Mouse (Mus musculus): ENCODE data around the gene Ddias. TPM values are rescaled to one million over a fixed set of nuclear protein-coding genes. Genes with fewer than 3 reads are reported as not detected.
"Not testable (repeated sequence)": the region's sequence is repeated elsewhere in the genome, so short reads cannot be mapped to it uniquely, and the experiment has no call there.

Gene Ddias
- 10.0 and 10.2 TPM in 2 replicates for polyA plus RNA-seq (2015; fragmentation: Nextera tagmentation; extraction: Ambion mirVana)

DNA sequence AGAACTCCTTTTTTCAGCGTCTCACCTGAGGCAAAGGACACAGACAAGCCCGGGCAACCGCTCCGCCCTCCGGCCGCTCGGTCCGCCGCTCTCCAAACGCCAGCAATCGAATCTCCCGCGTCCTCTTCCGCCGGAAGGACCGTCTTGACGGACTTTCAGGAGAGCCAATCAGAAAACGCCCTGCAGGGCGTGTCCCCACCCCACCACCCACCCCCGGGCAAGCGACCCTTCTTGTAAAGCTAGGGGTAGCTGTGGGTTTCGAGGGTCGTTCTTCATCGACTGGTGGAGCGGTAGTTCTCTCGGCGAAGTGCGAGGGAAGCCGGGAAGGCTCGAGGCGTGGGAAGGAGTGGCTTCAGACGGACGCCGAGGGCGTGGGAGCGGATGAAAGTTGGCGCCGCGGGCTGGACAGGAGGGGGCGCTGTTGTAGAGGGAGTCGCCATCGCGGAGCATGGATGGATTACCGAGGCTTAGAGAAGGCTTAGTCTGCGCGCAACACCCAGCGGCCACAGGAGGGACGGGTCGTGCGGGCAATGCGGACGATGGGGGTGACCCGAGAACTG is at the start of gene Ddias, which contains the start of gene Prcp:
Gene Ddias, minus strand, starts transcription at position 132 of the 560 bp plus-strand sequence.
Gene Prcp, plus strand, starts transcription at position 355 of the 560 bp plus-strand sequence.
- WGBS (ENCODE audit: insufficient replicate concordance) = under 1% methylated on average over 53 of the region's 53 CpGs
- Histone ChIP-seq H3K27me3 (ENCODE audit: control insufficient read depth, insufficient read depth, low read depth, low read length) (no peaks in the 10 kb centered on the region), H3K9ac (ENCODE audit: low read depth, low read length) (peak within 1 kb of the TSS; percentile 91), H3K4me1 (ENCODE audit: control insufficient read depth, low read depth, low read length) (peaks cover 28% of the 10 kb centered on the region), H3K27ac (ENCODE audit: low read length) (peak within 1 kb of the TSS; percentile 99), H3K4me2 (ENCODE audit: low read depth, low read length) (peak within 1 kb of the TSS; percentile 95), H3K4me3 (ENCODE audit: low read depth, low read length) (peak within 1 kb of the TSS; percentile 82), H3K9me3 (replicated peaks; ENCODE audit: control insufficient read depth, low read length) (no peaks in the 10 kb centered on the region), H3K36me3 (ENCODE audit: control insufficient read depth, insufficient read depth) (no peaks in the 10 kb centered on the region)
- ATAC-seq (ENCODE audit: low read depth) = peak; percentile 71

DNA sequence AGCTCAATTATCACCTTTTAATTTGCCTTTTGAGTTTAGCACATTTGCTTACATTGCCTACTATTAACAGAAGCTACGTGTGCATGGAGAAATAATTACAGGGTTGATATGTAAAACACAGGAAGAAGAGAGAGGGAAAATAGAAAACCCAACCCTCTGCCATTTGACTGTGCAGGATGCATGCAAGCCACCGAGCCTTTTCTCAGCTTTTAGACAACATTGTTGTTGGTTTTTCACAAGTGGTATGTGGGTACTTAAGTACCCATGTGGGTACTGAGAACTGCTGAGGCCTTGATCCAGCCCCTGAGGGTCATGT is 46.8 kb upstream of the Ddias start:
- Histone ChIP-seq H3K9ac (ENCODE audit: low read depth, low read length) (no peak overlapping the region), H3K4me3 (ENCODE audit: low read depth, low read length) (no peak overlapping the region), H3K4me2 (ENCODE audit: low read depth, low read length) (no peak overlapping the region), H3K27ac (ENCODE audit: low read length) (no peak overlapping the region), H3K27me3 (ENCODE audit: control insufficient read depth, insufficient read depth, low read depth, low read length) (no peaks in the 10 kb centered on the region), H3K36me3 (ENCODE audit: control insufficient read depth, insufficient read depth) (no peaks in the 10 kb centered on the region; the same call in 1 of the 2 replicates), H3K4me1 (ENCODE audit: control insufficient read depth, low read depth, low read length) (no peaks in the 10 kb centered on the region), H3K9me3 (replicated peaks; ENCODE audit: control insufficient read depth, low read length) (no peaks in the 10 kb centered on the region)
- no peak for ATAC-seq (ENCODE audit: low read depth)
- WGBS (ENCODE audit: insufficient replicate concordance) = 72% methylated on average over 2 of the region's 2 CpGs

DNA sequence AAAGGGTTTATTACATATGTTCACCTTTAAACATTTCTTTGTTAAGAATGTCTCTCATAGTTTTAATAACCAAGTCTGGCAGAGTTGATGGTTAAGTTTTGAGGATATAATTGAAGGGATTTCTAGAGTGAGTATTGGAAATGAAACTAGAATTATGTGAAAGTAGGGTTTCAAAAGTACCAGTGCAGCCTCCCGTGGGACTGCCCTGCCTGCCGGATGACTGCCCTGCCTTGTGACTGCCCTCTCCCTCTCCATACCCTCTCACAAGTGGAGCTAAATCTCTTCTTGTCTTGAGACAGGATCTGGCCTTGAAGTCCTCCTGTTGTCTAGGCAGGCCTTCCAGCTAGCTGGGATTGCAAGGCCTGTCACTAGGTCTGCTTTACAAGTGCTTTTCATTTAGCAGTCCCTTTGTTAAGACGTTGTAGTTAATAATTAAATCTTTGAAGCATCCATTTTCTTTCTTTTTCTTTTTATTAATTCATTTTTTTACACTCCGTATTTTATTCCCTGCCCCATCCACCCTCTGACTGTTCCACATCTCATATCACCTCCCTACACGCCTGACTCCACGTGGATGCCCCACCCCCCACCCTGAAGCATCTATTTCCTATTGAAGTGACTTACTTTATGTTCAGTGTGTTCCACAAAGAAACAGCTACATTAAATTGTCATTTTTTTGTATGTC is 46.3 kb upstream of the Ddias start:
- H3K9me3 ChIP-seq (replicated peaks; ENCODE audit: control insufficient read depth, low read length) = no peaks in the 10 kb centered on the region
- H3K9ac ChIP-seq (ENCODE audit: low read depth, low read length) = no peak overlapping the region
- WGBS (ENCODE audit: insufficient replicate concordance) = 75% methylated on average over 6 of the region's 6 CpGs
- no peaks in the 10 kb centered on the region; the same call in 1 of the 2 replicates for H3K36me3 ChIP-seq (ENCODE audit: control insufficient read depth, insufficient read depth)
- H3K4me3 ChIP-seq (ENCODE audit: low read depth, low read length) = no peak overlapping the region
- no peak for ATAC-seq (ENCODE audit: low read depth)
- no peaks in the 10 kb centered on the region for H3K4me1 ChIP-seq (ENCODE audit: control insufficient read depth, low read depth, low read length)
- H3K4me2 ChIP-seq (ENCODE audit: low read depth, low read length) = no peak overlapping the region
- no peaks in the 10 kb centered on the region for H3K27me3 ChIP-seq (ENCODE audit: control insufficient read depth, insufficient read depth, low read depth, low read length)
- no peak overlapping the region for H3K27ac ChIP-seq (ENCODE audit: low read length)

DNA sequence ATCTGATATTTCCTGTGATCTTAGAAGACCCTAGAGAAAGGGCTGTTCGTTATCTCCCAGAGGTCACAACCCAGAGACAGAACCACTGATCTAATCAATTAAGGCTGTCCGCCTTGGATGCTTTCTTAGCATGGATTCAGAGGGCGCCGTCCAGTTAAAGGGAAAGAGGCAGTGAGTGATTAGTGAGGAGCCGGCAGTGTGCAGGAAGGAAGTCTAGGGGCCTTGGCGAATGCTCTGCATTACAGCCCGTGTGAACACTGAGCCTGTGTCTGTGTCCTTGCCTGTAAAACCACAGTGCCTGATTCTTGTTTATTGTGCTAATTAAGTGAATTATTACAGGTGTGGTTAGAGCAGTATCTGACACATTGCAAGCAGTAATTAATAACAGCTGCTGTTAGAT is 30.2 kb upstream of the Ddias start:
- H3K4me3 ChIP-seq (ENCODE audit: low read depth, low read length); H3K4me1 ChIP-seq (ENCODE audit: control insufficient read depth, low read depth, low read length); ATAC-seq (ENCODE audit: low read depth); H3K4me2 ChIP-seq (ENCODE audit: low read depth, low read length); H3K36me3 ChIP-seq (ENCODE audit: control insufficient read depth, insufficient read depth); H3K9me3 ChIP-seq (replicated peaks; ENCODE audit: control insufficient read depth, low read length); H3K27ac ChIP-seq (ENCODE audit: low read length); H3K9ac ChIP-seq (ENCODE audit: low read depth, low read length); H3K27me3 ChIP-seq (ENCODE audit: control insufficient read depth, insufficient read depth, low read depth, low read length): not testable (repeated sequence)
- 27% methylated on average over 7 of the region's 7 CpGs for WGBS (ENCODE audit: insufficient replicate concordance)

DNA sequence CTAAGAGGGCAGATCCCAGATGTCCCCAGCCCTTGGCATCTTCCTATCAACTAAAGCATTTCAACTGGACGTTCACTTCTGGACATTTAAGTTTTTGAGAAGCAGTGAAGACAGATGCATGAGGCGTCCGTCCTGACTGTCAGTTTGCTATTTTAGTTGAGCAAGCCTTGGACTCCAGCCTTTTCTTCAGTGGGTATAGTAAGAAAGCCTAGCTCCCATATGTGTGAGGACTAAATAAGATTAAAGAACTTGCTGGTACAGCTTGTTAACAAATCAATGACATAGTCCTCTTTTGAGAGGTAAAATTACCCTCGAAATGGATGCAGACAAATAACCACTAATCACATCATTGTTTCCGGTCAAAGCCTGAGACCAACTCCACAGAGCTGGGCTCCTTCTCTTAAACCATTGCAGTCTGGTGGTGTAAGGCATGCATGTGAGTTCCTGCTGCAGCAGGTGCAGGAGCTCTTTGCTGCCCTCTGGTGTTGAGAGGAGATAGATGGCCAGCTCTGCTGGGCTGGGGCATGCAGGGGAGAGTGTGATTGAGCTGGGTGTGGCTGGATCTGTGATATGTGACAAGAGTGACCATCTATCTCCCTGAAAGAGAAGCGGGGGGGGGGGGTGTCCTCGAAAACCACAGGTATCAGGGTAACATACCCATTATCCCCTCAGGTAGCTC is 29.5 kb upstream of the Ddias start:
- Histone ChIP-seq H3K4me3 (ENCODE audit: low read depth, low read length) (no peak overlapping the region), H3K27ac (ENCODE audit: low read length) (no peak overlapping the region), H3K9me3 (replicated peaks; ENCODE audit: control insufficient read depth, low read length) (no peaks in the 10 kb centered on the region), H3K4me2 (ENCODE audit: low read depth, low read length) (no peak overlapping the region), H3K36me3 (ENCODE audit: control insufficient read depth, insufficient read depth) (no peaks in the 10 kb centered on the region; the same call in 1 of the 2 replicates), H3K9ac (ENCODE audit: low read depth, low read length) (no peak overlapping the region), H3K27me3 (ENCODE audit: control insufficient read depth, insufficient read depth, low read depth, low read length) (no peaks in the 10 kb centered on the region), H3K4me1 (ENCODE audit: control insufficient read depth, low read depth, low read length) (peaks cover 4% of the 10 kb centered on the region)
- WGBS (ENCODE audit: insufficient replicate concordance) = 33% methylated on average over 7 of the region's 7 CpGs
- ATAC-seq (ENCODE audit: low read depth) = peak; percentile 90

DNA sequence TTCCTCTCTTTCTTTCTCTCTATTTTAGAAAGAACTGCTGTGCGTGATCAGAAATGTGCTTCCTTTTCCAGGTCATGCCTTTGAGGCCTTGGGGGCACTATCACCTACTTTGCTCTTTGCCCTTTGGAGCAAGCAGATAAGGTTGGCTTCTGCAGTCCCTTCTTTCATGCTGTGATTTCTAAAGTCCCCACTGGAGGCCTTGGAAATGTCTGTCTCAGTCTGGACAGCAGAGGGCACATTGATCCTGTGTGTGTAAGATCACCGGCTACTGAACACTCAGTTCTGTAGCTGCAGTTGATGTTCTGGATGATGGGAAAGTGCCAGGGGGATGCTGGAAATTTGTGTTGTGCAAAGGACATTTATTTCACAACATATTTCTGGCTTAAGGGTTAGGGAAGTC is 23.0 kb upstream of the Ddias start:
- no peaks in the 10 kb centered on the region for H3K9me3 ChIP-seq (replicated peaks; ENCODE audit: control insufficient read depth, low read length)
- H3K9ac ChIP-seq (ENCODE audit: low read depth, low read length) = no peak overlapping the region
- no peak overlapping the region for H3K4me2 ChIP-seq (ENCODE audit: low read depth, low read length)
- H3K27ac ChIP-seq (ENCODE audit: low read length) = no peak overlapping the region
- H3K36me3 ChIP-seq (ENCODE audit: control insufficient read depth, insufficient read depth) = no peaks in the 10 kb centered on the region
- no peak overlapping the region for H3K4me3 ChIP-seq (ENCODE audit: low read depth, low read length)
- peaks cover 2% of the 10 kb centered on the region for H3K4me1 ChIP-seq (ENCODE audit: control insufficient read depth, low read depth, low read length)
- ATAC-seq (ENCODE audit: low read depth) = no peak
- no peaks in the 10 kb centered on the region for H3K27me3 ChIP-seq (ENCODE audit: control insufficient read depth, insufficient read depth, low read depth, low read length)
- WGBS (ENCODE audit: insufficient replicate concordance) = 36% methylated on average over 2 of the region's 2 CpGs

DNA sequence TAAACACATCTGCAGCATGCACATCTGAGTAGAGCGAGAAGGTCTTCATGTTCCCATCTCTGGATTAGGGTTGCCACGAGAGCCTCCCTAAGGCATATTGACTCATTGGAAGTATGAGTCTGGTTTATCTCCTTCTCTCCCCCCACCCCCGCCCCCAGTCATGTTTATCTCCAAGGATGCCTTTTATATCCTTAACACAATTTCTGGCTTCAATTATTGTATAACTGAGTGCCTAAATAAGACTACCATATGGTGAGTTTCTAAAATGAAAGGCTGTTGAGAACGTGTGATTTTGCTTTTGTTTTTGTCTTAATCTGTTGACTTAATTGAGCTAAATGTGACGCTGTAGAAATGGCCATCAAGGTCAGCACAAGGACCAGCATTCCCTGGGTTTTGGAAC is 22.0 kb upstream of the Ddias start:
- no peak overlapping the region for H3K4me2 ChIP-seq (ENCODE audit: low read depth, low read length)
- H3K9me3 ChIP-seq (replicated peaks; ENCODE audit: control insufficient read depth, low read length) = no peaks in the 10 kb centered on the region
- H3K27me3 ChIP-seq (ENCODE audit: control insufficient read depth, insufficient read depth, low read depth, low read length) = no peaks in the 10 kb centered on the region
- peaks cover 2% of the 10 kb centered on the region for H3K4me1 ChIP-seq (ENCODE audit: control insufficient read depth, low read depth, low read length)
- H3K36me3 ChIP-seq (ENCODE audit: control insufficient read depth, insufficient read depth) = no peaks in the 10 kb centered on the region
- ATAC-seq (ENCODE audit: low read depth) = no peak
- H3K9ac ChIP-seq (ENCODE audit: low read depth, low read length) = no peak overlapping the region
- 53% methylated on average over 5 of the region's 5 CpGs for WGBS (ENCODE audit: insufficient replicate concordance)
- no peak overlapping the region for H3K4me3 ChIP-seq (ENCODE audit: low read depth, low read length)
- H3K27ac ChIP-seq (ENCODE audit: low read length) = no peak overlapping the region

DNA sequence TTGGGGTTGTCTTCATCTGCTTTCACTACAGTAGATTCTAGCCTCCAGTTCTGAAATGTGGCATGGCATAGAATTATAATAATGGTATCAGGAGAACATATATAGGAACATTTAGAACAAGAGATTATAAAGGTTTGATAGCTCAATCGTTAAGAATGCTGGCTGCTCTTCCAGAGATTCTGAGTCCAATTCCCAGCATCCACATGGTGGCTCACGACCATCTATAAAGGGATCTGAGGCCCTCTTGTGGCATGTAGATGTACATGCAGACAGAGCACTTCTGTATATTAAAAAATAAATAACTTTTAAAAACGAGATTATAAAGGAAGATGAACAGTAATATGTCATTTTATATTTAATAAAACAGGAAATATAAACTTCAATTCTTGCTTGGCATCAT is 19.4 kb upstream of the Ddias start:
- H3K36me3 ChIP-seq (ENCODE audit: control insufficient read depth, insufficient read depth) = no peaks in the 10 kb centered on the region
- ATAC-seq (ENCODE audit: low read depth) = no peak
- H3K27me3 ChIP-seq (ENCODE audit: control insufficient read depth, insufficient read depth, low read depth, low read length) = no peaks in the 10 kb centered on the region
- no peak overlapping the region for H3K4me2 ChIP-seq (ENCODE audit: low read depth, low read length)
- H3K4me1 ChIP-seq (ENCODE audit: control insufficient read depth, low read depth, low read length) = peaks cover 2% of the 10 kb centered on the region
- H3K9ac ChIP-seq (ENCODE audit: low read depth, low read length) = no peak overlapping the region
- H3K9me3 ChIP-seq (replicated peaks; ENCODE audit: control insufficient read depth, low read length) = no peaks in the 10 kb centered on the region
- H3K27ac ChIP-seq (ENCODE audit: low read length) = no peak overlapping the region
- H3K4me3 ChIP-seq (ENCODE audit: low read depth, low read length) = no peak overlapping the region
- 25% methylated on average over 3 of the region's 3 CpGs for WGBS (ENCODE audit: insufficient replicate concordance)

DNA sequence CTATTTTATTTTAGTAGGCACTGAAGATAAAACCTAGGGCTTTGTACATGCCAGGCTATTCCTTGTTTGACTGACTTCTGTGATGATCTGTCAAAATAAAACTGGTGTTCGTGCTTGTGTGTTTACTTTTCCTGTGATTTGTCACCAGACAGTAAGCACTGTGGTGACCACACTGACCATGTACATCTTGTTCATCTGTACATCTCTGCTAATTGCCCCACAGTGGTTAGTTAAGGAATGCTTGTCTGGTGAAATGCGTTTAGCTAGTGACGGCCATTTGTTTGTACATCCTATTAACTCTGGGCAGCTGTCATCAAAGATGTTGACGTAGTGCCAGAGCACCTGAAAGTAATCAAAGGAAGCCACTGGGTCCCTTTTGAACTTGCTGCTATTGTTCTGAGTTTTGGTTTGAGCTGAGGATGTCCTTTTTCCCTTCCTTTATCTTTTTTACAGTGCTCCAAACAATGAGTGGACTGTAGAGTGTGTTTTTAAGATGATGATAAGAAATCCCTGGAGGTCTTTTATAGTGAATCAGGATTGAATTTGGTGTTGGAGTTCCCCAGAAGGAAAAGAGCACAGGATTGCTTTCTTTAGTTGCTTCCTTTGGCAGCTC is 16.7 kb upstream of the Ddias start:
- no peak overlapping the region for H3K27ac ChIP-seq (ENCODE audit: low read length)
- H3K4me2 ChIP-seq (ENCODE audit: low read depth, low read length) = no peak overlapping the region
- no peak overlapping the region for H3K4me3 ChIP-seq (ENCODE audit: low read depth, low read length)
- H3K9me3 ChIP-seq (replicated peaks; ENCODE audit: control insufficient read depth, low read length) = no peaks in the 10 kb centered on the region
- no peaks in the 10 kb centered on the region for H3K27me3 ChIP-seq (ENCODE audit: control insufficient read depth, insufficient read depth, low read depth, low read length)
- WGBS (ENCODE audit: insufficient replicate concordance) = 63% methylated on average over 4 of the region's 4 CpGs
- H3K9ac ChIP-seq (ENCODE audit: low read depth, low read length) = no peak overlapping the region
- peaks cover 18% of the 10 kb centered on the region for H3K4me1 ChIP-seq (ENCODE audit: control insufficient read depth, low read depth, low read length)
- ATAC-seq (ENCODE audit: low read depth) = no peak
- H3K36me3 ChIP-seq (ENCODE audit: control insufficient read depth, insufficient read depth) = no peaks in the 10 kb centered on the region; the same call in 1 of the 2 replicates
